Mouse (Mus musculus): ENCODE results near the gene Ifi213.
"Not testable (repeated sequence)": the region's sequence is repeated elsewhere in the genome, so short reads cannot be mapped to it uniquely, and the experiment has no call there.

Ifi213 gene

GRCm38 (mm10) chr1:173598838-173599494 lies at the start of gene Ifi213:
TSS of gene Ifi213 (minus strand) at chr1:173599274.
- not testable (repeated sequence) for DNase-seq (ENCODE audit: low read depth)

DNA sequence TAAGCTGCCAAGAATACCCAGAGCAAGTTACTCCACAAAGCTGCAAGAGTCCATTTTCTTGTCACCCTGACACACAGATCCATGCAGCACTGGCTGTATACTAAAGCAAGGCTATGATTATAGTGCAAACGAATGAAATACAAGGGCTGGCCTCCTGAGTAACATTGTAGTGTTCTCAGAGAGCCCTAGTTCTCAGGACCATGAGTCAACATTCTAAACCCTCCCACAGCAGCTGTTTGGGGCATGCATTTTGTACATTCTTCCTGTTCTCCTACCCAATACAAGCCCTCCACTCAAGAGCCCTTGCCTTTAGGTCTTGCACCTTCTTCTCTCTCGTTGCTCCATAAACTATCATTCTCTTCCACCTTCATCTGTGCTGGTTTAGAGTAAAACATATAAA lies 46.3 kb upstream of the Ifi213 start:
- peak; percentile 8 for DNase-seq (ENCODE audit: low read depth)

- no peak for DNase-seq (ENCODE audit: low read depth)
These were observed 35.0 kb upstream of the Ifi213 start for GRCm38 (mm10) chr1:173633969-173634645.

DNA sequence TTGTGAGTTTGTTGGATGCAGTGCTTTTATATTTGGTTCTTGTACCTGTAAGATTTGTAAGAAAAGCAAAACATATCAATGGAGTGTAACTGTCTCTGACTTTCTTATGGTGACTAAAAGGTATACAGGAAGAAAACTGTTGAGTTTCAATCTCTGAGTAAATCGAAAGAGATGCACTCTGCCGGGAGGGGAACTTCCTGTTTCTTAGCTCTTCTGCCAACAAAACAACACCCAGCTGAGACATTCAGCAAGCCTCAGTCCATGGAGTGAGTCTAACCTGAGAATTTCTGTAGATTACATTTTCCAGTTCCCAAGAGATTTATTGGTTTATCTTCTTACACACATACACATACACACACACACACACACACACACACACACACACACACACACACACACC lies 31.5 kb upstream of the Ifi213 start, which contains the start of gene Ifi209:
Gene Ifi209 (plus strand): TSS at position 296 of the 400 bp plus-strand sequence.
- DNase-seq (ENCODE audit: low read depth): not testable (repeated sequence)

DNA sequence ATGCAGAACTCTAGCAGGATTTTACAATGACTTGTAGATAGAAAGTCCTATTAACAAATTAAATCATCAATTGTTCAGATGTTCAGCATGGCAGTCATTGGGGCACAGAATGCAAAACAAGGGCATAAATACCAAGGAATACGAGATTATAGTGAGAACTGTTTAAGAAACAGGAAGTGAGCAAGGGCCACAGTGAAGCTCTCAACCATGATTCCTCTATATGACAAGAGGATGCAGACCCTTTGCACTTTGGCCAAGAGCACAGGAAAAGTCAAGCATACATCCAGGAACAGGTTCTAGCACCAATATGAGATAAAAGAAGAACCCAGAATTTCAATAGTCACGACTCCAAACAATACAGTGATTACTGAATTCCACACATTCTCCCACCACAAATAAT lies 27.6 kb upstream of the Ifi213 start:
- no peak for DNase-seq (ENCODE audit: low read depth)

DNA sequence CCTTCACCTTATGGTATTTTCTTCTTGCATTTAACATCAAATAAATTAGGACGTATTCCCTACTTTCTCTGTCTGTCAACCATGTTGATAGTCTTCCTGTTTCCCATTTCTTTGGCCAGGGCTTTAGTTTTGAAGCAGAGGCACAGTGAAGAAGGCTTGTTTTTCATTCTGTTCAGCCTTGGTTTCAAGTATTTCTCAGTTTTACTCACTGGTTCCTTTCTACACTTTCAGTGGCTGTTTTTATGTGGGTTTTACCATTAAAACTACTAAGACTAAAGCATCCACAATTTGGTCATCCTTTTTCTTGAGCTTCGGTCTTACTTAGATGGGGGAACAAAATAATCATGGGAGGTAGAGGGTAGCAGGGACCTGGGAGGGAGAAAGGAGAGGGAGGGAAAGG lies 25.0 kb upstream of the Ifi213 start:
- DNase-seq (ENCODE audit: low read depth): no peak

- peak; percentile 13 for DNase-seq (ENCODE audit: low read depth)
These were observed 23.1 kb upstream of the Ifi213 start for GRCm38 (mm10) chr1:173622216-173622615.

GRCm38 (mm10) chr1:173610291-173610690 lies 11.2 kb upstream of the Ifi213 start:
- not testable (repeated sequence) for DNase-seq (ENCODE audit: low read depth)

- DNase-seq (ENCODE audit: low read depth): not testable (repeated sequence)
These were observed 9.4 kb downstream of the Ifi213 start for GRCm38 (mm10) chr1:173589698-173590097.

DNA sequence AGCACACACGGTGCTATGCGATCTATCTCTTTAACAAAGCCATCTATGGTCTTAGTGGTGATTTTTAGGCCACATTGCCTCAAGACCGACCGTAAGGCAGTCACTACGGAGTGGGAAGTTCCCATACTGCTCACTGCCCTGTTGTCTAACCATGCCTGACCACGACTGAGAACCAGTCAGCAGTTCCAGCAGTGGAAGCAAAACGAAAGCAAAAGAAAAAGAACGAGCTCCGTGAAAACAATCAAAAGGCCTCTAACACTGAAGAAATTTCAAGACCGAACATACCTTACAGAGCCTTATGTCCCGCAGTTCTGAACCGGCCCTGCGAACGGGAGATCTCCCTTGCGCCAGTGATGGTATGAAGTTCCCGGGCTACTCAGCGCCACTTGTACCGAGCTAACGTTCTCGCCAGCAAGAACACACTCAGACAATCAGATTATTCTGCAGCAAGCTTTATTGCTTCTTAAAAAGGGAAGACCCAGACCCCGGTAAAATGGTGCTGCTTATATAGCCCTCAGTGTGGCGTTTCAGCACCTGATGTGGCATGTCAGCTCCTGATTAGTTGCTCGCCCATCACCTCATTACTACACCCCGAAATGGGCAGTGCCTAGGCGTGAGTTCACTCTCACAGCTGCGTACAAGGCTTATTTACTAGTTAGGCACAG lies 19.0 kb downstream of the Ifi213 start:
- no peak for DNase-seq (ENCODE audit: low read depth)

DNA sequence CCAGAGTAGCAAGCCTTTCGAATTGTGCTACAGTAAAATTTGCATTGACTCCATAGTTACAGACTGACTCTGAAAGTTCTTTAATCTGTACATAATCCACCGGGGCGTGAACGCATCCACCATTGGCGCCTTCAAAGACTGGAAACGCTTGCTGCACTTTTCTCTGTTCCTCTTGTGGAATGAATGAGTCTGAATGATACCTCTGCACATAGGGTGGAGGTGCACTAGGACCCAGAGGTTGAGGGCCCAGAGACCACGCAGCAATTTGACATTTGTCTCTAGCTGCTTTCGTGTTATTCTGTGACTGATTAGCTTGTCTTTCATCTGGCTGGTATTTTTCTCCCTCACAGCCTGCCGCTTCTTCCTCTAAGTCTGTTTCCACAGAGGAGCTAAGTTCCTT lies 20.0 kb downstream of the Ifi213 start:
- DNase-seq (ENCODE audit: low read depth): no peak

DNA sequence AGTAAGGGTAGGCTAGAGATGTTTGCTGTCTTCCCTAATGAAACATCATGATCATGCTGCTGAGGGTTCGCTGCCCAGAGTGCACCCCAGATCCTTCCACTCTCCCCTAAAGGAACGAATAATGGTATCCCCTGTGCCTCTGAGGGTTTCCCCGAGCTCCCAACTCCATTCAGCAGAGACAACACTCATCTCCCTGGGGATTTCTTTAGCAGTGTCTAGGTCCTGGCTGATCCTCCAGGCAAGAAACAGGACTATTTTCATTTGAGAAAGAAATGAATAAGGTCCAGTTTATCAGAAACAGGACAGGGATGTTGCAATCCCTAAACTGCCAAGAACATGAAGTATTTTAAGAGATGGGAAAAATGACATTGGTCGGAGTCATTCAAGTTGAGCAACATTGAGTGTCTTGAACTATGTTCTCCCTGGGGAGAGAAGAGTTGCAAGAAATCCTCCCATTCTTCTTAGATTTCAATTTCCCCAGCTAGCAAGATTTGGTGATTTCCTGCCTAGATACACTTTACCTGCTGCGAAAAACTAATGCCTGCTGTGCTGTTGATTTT lies 48.5 kb downstream of the Ifi213 start:
- DNase-seq (ENCODE audit: low read depth): peak; percentile 14

DNA sequence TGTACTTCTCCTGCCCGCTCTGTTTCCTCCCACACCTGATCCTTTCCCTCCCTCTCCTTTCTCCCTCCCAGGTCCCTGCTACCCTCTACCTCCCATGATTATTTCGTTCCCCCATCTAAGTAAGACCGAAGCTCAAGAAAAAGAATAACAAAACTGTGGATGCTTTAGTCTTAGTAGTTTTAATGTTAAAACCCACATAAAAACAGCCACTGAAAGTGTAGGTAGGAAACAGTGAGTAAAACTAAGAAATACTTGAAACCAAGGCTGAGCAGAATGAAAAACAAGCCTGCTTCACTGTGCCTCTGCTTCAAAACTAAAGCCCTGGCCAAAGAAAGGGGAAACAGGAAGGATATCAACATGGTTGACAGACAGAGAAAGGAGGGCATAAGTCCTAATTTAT lies 50.3 kb downstream of the Ifi213 start:
- not testable (repeated sequence) for DNase-seq (ENCODE audit: low read depth)

GRCm38 (mm10) chr1:173535791-173536190 lies 63.3 kb downstream of the Ifi213 start, which contains the start of gene Ifi214:
TSS of gene Ifi214 (minus strand) at chr1:173535957.
- not testable (repeated sequence) for DNase-seq (ENCODE audit: low read depth)

- no peak for DNase-seq (ENCODE audit: low read depth)
These were observed 77.6 kb downstream of the Ifi213 start for GRCm38 (mm10) chr1:173521452-173521851.

All from NIH3T3 (cell line).